Mouse (Mus musculus): Measurements from ENCODE around the gene Eml2. TPM values are rescaled to one million over a fixed set of nuclear protein-coding genes. Genes with fewer than 3 reads are reported as not detected.

Gene Eml2
- total RNA-seq, 1 experiment, result 29.8 TPM

GRCm38 (mm10) chr7:19222189-19222588 is 46.0 kb downstream of the Eml2 start:
- in situ Hi-C loops (cut with MboI; ENCODE audit: low sequenced_read_pairs in 2 of 2, unreplicated experiment in 2 of 2), result no loop called here
- Histone ChIP-seq H3K4me1 (ENCODE audit: control insufficient read depth in 2 of 2, insufficient read depth in 2 of 2, low read length in 2 of 2, poor library complexity in 1 of 2) (peaks cover 0 to 6% of the 10 kb centered on the region in 2 experiments; a peak in 2 of 4 replicates), H3K27ac (ENCODE audit: insufficient read depth, low read depth, low read length, poor library complexity, severe bottlenecking) (no peak overlapping the region), H3K9ac (ENCODE audit: insufficient read depth, low read depth, low read length, poor library complexity, severe bottlenecking) (no peak overlapping the region), H3K9me3 (ENCODE audit: control insufficient read depth, insufficient read depth, low read depth, low read length) (no peaks in the 10 kb centered on the region), H3K36me3 (ENCODE audit: control insufficient read depth, insufficient read depth, low read length, poor library complexity, severe bottlenecking) (peaks cover 6% of the 10 kb centered on the region; the same call in 1 of the 2 replicates), H3K4me3 (ENCODE audit: insufficient read depth in 1 of 2, low read depth in 1 of 2, low read length in 2 of 2, poor library complexity in 1 of 2, severe bottlenecking in 1 of 2) (peak overlapping the region in 1 of 2 experiments; percentile 8; a peak in 2 of 4 replicates)
- TF ChIP-seq MAFK (IDR thresholded peaks at IDR 0.05; ENCODE audit: insufficient read depth, low read depth, low read length) (no peak), HCFC1 (IDR thresholded peaks at IDR 0.05; ENCODE audit: borderline replicate concordance, insufficient read depth, low read length) (no peak), ZNF384 (IDR thresholded peaks at IDR 0.05; ENCODE audit: low read depth, low read length) (no peak)
- DNase-seq (ENCODE audit: low read depth, low spot score), result no peak

GRCm38 (mm10) chr7:19222875-19223274 is 46.7 kb downstream of the Eml2 start:
- no peak for TF ChIP-seq HCFC1 (IDR thresholded peaks at IDR 0.05; ENCODE audit: borderline replicate concordance, insufficient read depth, low read length)
- TF ChIP-seq ZNF384 (IDR thresholded peaks at IDR 0.05; ENCODE audit: low read depth, low read length), result no peak
- TF ChIP-seq ZC3H11A (IDR thresholded peaks at IDR 0.05; ENCODE audit: borderline replicate concordance, low read depth, low read length), result no peak
- no peak for TF ChIP-seq CHD2 (IDR thresholded peaks at IDR 0.05; ENCODE audit: low read depth, low read length)
- TF ChIP-seq MAFK (IDR thresholded peaks at IDR 0.05; ENCODE audit: insufficient read depth, low read depth, low read length), result no peak
- in situ Hi-C loops (cut with MboI; ENCODE audit: low sequenced_read_pairs in 2 of 2, unreplicated experiment in 2 of 2), result no loop called here
- Histone ChIP-seq H3K9ac (ENCODE audit: insufficient read depth, low read depth, low read length, poor library complexity, severe bottlenecking) (no peak overlapping the region), H3K27ac (ENCODE audit: insufficient read depth, low read depth, low read length, poor library complexity, severe bottlenecking) (no peak overlapping the region), H3K9me3 (ENCODE audit: control insufficient read depth, insufficient read depth, low read depth, low read length) (no peaks in the 10 kb centered on the region), H3K4me1 (ENCODE audit: control insufficient read depth in 2 of 2, insufficient read depth in 2 of 2, low read length in 2 of 2, poor library complexity in 1 of 2) (peaks cover 0 to 6% of the 10 kb centered on the region in 2 experiments; a peak in 2 of 4 replicates), H3K4me3 (ENCODE audit: insufficient read depth in 1 of 2, low read depth in 1 of 2, low read length in 2 of 2, poor library complexity in 1 of 2, severe bottlenecking in 1 of 2) (peak overlapping the region in 1 of 2 experiments; percentile 8; a peak in 1 of 4 replicates), H3K36me3 (ENCODE audit: control insufficient read depth, insufficient read depth, low read length, poor library complexity, severe bottlenecking) (peaks cover 6% of the 10 kb centered on the region; the same call in 1 of the 2 replicates)
- DNase-seq (ENCODE audit: low read depth, low spot score), result no peak

- DNase-seq (ENCODE audit: low read depth, low spot score), result no peak
- no peak overlapping the region for H3K9ac ChIP-seq (ENCODE audit: insufficient read depth, low read depth, low read length, poor library complexity, severe bottlenecking)
Observed at GRCm38 (mm10) chr7:19224933-19225332, 48.7 kb downstream of the Eml2 start.

GRCm38 (mm10) chr7:19226817-19227797 is 50.9 kb downstream of the Eml2 start:
- no peak for TF ChIP-seq HCFC1 (IDR thresholded peaks at IDR 0.05; ENCODE audit: borderline replicate concordance, insufficient read depth, low read length)
- no peak for TF ChIP-seq CHD2 (IDR thresholded peaks at IDR 0.05; ENCODE audit: low read depth, low read length)
- no peak for TF ChIP-seq ZNF384 (IDR thresholded peaks at IDR 0.05; ENCODE audit: low read depth, low read length)
- no peak for TF ChIP-seq ZC3H11A (IDR thresholded peaks at IDR 0.05; ENCODE audit: borderline replicate concordance, low read depth, low read length)
- TF ChIP-seq MAFK (IDR thresholded peaks at IDR 0.05; ENCODE audit: insufficient read depth, low read depth, low read length), result no peak
- Histone ChIP-seq H3K36me3 (ENCODE audit: control insufficient read depth, insufficient read depth, low read length, poor library complexity, severe bottlenecking) (peaks cover 8% of the 10 kb centered on the region; the same call in 1 of the 2 replicates), H3K4me3 (ENCODE audit: insufficient read depth in 1 of 2, low read depth in 1 of 2, low read length in 2 of 2, poor library complexity in 1 of 2, severe bottlenecking in 1 of 2) (peak overlapping the region; percentile 75 to 78), H3K27ac (ENCODE audit: insufficient read depth, low read depth, low read length, poor library complexity, severe bottlenecking) (peak overlapping the region; percentile 71), H3K4me1 (ENCODE audit: control insufficient read depth in 2 of 2, insufficient read depth in 2 of 2, low read length in 2 of 2, poor library complexity in 1 of 2) (peaks cover 0 to 8% of the 10 kb centered on the region in 2 experiments; a peak in 2 of 4 replicates), H3K9me3 (ENCODE audit: control insufficient read depth, insufficient read depth, low read depth, low read length) (no peaks in the 10 kb centered on the region), H3K9ac (ENCODE audit: insufficient read depth, low read depth, low read length, poor library complexity, severe bottlenecking) (peak overlapping the region; percentile 84)
- in situ Hi-C loops (cut with MboI; ENCODE audit: low sequenced_read_pairs in 2 of 2, unreplicated experiment in 2 of 2), result no loop called here
- no peak for DNase-seq (ENCODE audit: low read depth, low spot score)

More at GRCm38 (mm10) chr7:19224933-19225332, 48.7 kb downstream of the Eml2 start:
- no peak overlapping the region for H3K27ac ChIP-seq (ENCODE audit: insufficient read depth, low read depth, low read length, poor library complexity, severe bottlenecking)
- peaks cover 6% of the 10 kb centered on the region; the same call in 1 of the 2 replicates for H3K36me3 ChIP-seq (ENCODE audit: control insufficient read depth, insufficient read depth, low read length, poor library complexity, severe bottlenecking)
- TF ChIP-seq MAFK (IDR thresholded peaks at IDR 0.05; ENCODE audit: insufficient read depth, low read depth, low read length) (no peak), CHD2 (IDR thresholded peaks at IDR 0.05; ENCODE audit: low read depth, low read length) (no peak), ZC3H11A (IDR thresholded peaks at IDR 0.05; ENCODE audit: borderline replicate concordance, low read depth, low read length) (no peak), ZNF384 (IDR thresholded peaks at IDR 0.05; ENCODE audit: low read depth, low read length) (no peak), HCFC1 (IDR thresholded peaks at IDR 0.05; ENCODE audit: borderline replicate concordance, insufficient read depth, low read length) (no peak)
- peaks cover 0 to 8% of the 10 kb centered on the region in 2 experiments; a peak in 2 of 4 replicates for H3K4me1 ChIP-seq (ENCODE audit: control insufficient read depth in 2 of 2, insufficient read depth in 2 of 2, low read length in 2 of 2, poor library complexity in 1 of 2)
- H3K9me3 ChIP-seq (ENCODE audit: control insufficient read depth, insufficient read depth, low read depth, low read length), result no peaks in the 10 kb centered on the region
- in situ Hi-C loops (cut with MboI; ENCODE audit: low sequenced_read_pairs in 2 of 2, unreplicated experiment in 2 of 2), result no loop called here
- H3K4me3 ChIP-seq (ENCODE audit: insufficient read depth in 1 of 2, low read depth in 1 of 2, low read length in 2 of 2, poor library complexity in 1 of 2, severe bottlenecking in 1 of 2), result no peak overlapping the region
